Mouse (Mus musculus) urinary bladder, adult 2 months (tissue): ENCODE measurements at regions not wholly inside any gene's neighbourhood (a gene's known extent, or its start where the extent isn't known, plus 50 kb on each side); places are given as distances from the start of the nearest gene placed in this dataset.

Experiments used
- DNase-seq: peaks from one replicate; pipeline ENCODE4 v3.0.0; 2022; ENCODE audit warnings: low spot score

DNA sequence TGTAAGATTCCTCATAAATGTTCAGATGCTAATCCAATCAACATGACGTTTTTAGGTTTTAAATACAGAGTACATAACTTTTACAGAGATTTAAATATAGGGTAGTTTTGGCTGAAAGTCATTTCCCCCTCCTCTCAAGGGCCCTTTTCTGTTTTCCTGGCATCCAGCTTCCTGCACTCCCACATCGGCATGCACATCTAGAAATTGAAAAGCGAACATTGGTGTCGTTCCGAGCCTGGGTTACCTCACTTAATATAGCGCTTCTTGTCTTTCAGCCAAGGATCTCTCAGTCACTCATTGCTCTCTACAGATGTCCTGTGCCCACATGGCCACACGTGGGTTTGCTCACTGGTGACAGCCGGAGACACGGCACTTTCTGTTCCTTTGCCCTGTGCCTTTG is 572.7 kb downstream of the Vrk1 start:
- DNase-seq, result no peak

DNA sequence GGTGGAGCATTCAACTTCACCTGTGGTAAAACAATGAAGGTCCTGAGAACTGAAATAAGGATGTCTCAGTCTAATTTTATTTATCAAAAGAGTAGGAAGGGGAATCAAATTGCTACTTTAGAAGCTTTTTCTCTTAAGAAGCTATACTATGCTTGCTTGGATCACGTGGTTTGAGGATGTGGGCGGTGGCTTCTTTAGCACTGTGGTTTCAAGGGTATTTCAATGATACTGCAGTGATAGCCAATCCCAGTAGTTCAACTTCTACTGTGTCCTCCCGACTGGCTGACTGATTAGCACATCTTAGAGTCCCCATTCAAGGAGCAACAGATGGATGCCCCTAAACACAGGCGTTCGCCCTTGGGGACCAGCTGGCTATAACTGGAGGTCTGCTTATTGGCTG is 575.6 kb downstream of the Vrk1 start:
- DNase-seq, result no peak

- DNase-seq, result no peak
Observed at GRCm38 (mm10) chr12:106592686-106593085, 582.7 kb downstream of the Vrk1 start.

- no peak for DNase-seq
Observed at GRCm38 (mm10) chr12:106597636-106598035, 587.6 kb downstream of the Vrk1 start.

DNA sequence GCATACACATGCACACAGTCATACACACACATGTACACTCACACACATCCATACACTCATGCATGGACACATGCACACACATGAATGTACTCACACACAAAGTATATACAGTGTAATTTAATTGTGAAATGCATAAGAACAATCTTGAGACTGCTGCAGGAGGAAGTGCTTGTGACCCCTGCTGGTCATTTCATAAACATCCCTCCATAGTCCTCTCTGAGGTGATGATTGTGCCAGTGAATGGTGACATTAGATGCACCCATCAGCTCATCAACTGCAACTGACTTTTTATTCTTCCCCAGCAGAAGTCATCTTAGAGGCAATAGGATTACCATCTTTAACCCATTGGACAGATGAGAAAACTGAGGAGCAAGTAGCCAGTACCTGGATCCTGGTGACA is 597.2 kb downstream of the Vrk1 start:
- no peak for DNase-seq

- DNase-seq, result no peak
Observed at GRCm38 (mm10) chr12:106607655-106608337, 597.8 kb downstream of the Vrk1 start.

- no peak for DNase-seq
Observed at GRCm38 (mm10) chr12:106618684-106619083, 608.7 kb downstream of the Vrk1 start.

- no peak for DNase-seq
Observed at GRCm38 (mm10) chr12:106626786-106627185, 616.8 kb downstream of the Vrk1 start.

DNA sequence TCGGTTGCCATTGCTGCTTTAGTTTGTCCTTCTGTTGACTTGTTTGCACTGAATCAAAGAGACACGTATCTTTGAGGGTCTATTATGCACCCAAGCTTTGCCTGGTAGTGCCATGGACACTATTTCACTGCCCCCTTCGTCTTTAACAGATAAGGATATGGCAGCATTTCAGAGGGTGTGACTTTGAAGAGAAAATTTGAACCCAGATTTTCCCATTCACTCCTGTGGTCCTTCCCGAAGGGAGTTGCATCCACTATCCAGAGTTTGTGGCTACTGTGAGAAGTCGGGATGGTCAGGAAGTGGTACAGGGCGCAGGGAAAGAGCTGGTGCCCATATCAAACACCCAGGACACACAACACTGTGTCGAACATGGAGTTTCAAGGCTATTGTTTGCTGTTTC is 622.5 kb downstream of the Vrk1 start:
- DNase-seq, result no peak

GRCm38 (mm10) chr12:106633096-106633495 is 623.1 kb downstream of the Vrk1 start:
- DNase-seq, result no peak

DNA sequence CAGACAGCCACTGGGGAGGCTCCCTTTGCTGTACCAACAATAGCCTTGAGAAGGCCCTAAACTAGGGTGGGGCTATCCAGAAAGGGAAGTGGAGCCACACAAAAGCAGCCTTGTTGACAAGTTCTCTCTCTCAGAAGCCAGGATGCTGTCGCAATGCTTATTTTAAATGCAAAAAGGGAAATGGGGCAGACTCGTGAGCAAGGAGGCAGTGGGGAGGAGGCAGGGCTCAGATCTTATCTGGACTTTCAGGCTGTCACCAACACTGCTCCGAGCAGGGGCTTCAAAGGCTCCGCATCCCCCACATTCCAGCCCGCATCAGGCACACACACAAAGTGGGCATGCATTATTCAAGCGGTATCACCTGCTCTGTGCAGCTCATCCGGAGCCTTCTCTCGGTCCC is 648.3 kb downstream of the Vrk1 start:
- DNase-seq, result no peak

DNA sequence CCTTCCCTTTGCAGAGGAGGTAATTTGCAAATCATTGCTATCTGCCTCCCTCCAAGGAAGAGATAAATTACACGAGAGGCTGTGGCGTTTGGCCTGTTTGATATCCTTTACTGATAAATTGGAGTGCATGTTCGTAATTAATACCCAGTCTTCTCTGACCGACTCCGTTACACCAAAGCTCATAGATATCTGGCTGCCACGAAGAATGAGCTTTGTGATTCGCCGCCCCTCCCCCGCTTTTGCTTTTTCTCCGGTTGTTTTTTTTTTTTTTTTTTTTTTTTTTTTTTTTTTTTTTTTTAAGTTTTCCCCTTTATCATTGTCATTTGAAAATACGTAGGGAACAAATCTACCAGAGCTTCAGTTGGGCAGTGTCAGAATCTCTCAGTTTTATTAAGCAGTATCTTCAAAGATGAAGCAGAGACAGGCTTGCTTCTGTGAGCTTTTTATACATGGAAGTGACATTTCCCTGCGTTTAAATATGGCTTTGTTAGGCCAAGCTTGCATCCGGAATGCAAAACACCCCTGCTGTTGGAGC is 663.3 kb downstream of the Vrk1 start:
- no peak for DNase-seq

DNA sequence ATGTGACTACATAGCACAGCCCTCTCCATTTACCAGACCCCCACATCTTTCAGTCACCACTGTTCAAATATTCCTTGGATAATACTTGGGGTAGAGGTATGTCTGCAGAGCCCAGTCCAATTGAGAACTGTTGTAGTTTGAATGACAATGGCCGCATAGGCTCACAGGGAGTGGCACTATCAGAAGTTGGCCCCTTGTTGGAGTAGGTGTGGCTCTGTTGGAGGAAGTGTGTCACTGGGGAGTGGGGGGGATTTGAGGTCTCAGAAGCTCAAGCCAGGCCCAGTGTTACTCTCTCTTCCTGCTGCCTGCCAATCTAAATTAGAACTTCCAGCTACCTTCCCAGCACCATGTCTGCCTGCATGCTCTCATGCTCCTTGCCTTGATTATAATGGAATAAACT is 664.7 kb downstream of the Vrk1 start:
- DNase-seq, result no peak

- DNase-seq, result no peak
Observed at GRCm38 (mm10) chr12:106676136-106676535, 666.1 kb downstream of the Vrk1 start.

GRCm38 (mm10) chr12:106676566-106676965 is 666.5 kb downstream of the Vrk1 start:
- DNase-seq, result no peak

GRCm38 (mm10) chr12:106685986-106686385 is 676.0 kb downstream of the Vrk1 start:
- no peak for DNase-seq

DNA sequence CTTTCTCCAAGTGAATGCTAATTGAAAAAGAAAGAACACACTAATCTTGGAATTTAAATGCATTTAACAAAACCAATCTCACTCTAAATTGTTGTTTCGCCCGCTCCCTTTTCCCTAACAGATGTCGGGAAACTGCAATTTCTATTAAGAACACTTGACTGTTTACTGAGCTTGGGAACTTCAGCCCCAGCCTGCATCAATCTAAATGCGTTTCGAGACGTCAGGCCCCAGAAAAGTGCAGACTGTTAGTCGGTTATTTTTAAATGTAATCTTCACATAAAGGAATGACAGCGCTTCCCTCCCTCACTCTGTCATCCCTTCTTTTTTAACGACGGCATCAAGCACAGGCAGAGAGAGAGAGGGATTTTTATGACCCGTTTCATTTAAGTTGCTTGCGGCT is 677.7 kb downstream of the Vrk1 start:
- DNase-seq, result no peak

- no peak for DNase-seq
Observed at GRCm38 (mm10) chr12:106688156-106688740, 678.2 kb downstream of the Vrk1 start.

GRCm38 (mm10) chr12:106702958-106703357 is 692.9 kb downstream of the Vrk1 start:
- no peak for DNase-seq

DNA sequence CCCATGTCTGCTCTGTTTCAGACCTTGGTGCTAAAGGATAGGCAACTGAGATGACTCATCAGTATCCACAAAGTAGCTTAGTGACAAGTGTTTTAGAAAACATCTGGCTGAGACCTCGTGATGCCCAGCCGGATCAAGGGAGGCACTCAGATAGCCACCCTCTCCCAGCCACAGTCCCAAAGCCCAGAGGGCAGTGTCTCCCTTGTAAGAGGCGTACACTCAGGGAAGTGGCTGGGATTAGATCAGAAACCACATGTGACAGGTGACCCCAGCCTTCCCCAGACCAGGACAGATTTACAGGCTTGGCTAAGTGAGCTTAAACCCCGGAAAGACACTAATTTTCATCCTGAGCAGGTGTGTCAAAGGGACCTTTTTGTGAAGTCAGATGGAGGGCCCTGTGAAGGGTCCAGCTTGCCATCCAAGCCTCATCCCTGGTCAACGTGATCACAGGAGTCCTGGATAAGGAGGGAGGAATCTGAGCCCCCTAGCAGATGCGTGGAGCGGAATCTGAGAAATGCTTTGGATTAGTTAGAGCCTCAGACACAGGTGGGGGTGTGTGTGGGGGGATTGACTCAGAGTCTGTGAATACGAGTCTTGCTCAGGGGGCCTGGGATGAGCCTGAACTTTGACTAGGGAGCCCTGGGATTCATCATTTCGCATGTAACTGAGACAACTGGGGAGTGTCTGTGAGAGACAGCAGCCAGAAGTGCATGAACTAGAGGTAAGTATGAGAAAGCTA is 711.4 kb downstream of the Vrk1 start:
- no peak for DNase-seq

DNA sequence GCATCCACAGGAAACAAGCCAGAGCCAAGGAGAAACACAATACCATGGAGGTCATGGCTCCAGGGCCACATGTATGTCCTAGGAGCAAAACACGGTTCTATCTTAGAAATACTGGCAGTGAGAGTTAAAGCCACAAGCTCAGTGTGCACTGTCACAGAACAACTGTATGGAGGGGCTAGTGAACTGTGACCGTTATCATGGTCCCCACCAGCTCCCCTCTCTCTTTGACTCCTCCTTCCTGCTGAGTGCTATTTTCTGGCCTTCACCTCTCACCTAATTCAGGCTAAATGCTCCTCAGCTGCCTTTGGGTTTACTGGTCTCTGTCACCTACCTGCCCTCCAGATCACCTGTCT is 712.0 kb downstream of the Vrk1 start:
- DNase-seq, result no peak

- DNase-seq, result no peak
Observed at GRCm38 (mm10) chr12:106722761-106723160, 712.7 kb downstream of the Vrk1 start.

- DNase-seq, result no peak
Observed at GRCm38 (mm10) chr12:106726920-106727319, 716.9 kb downstream of the Vrk1 start.
